Mouse (Mus musculus): ENCODE results near the gene Ttll10. TPM values are rescaled to one million over a fixed set of nuclear protein-coding genes. Genes with fewer than 3 reads are reported as not detected.

Ttll10 gene
- total RNA-seq (2021): not detected

DNA sequence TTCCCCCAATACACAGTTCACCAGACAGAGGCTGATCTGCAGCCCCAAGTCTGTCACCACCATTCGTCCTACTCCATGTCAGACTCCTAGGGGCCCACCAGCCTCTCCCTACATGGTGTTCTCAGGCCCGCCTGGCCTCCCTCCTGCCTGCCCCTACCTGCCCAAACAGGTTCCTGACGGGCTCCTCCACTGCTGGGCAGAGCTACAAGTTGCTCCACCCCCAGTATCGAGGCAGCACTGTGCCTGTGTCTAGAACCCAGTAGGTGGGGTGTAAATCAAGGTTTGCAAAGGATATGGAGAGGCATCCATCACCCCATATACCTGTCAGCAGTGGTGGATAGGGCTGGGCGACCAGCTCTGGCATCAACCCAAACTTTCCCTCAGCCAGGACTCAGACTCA lies at the start of gene Ttll10:
TSS of gene Ttll10 (minus strand) at position 154 of the 400 bp plus-strand sequence.
- no peak for DNase-seq
- intact Hi-C loops (cut with DNase I): no loop called here

GRCm38 (mm10) chr4:156103342-156103741 lies 44.1 kb upstream of the Ttll10 start:
- intact Hi-C loops (cut with DNase I): no loop called here
- DNase-seq: no peak

DNA sequence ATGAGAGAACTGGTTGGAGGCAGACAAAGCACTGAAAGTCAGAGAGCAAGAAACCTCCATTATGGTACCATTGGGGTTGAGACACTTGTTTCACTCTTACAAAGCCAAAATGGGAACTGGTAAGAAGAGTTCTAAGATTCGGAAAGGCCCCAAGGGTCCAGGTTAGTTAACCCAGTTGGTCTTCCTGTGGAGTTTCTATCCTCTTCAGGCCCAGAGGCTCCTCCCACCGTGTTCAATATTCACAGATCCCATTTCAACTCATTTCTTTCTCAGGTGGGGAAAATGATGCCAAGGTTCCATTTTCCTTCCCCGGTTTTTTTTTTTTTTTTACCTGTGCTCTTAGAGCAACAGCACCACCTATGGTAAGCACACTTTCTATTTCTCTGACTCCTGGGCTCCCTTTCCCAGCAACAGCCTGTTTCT lies 42.3 kb upstream of the Ttll10 start:
- no peak for DNase-seq
- intact Hi-C loops (cut with DNase I): no loop called here

DNA sequence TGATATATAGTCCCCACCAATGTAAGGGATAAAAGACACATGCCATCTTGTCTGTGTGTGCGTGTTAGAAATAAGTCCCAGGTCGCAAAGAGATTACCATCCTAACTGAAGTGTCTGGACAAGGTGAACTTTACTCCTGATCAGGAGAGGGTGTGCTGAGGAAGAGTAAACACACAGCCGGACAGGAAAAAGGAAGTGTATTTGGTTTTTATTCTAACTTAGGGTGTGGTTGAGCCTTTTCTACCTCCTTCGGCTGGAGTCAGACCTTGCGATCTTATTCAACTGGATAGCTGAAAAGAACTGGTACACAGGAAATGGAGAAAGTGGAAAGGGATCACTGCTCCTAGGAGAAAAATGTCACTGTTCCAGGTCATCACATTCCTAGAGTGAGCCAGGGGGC lies 41.3 kb upstream of the Ttll10 start:
- intact Hi-C loops (cut with DNase I): no loop called here
- DNase-seq: no peak

DNA sequence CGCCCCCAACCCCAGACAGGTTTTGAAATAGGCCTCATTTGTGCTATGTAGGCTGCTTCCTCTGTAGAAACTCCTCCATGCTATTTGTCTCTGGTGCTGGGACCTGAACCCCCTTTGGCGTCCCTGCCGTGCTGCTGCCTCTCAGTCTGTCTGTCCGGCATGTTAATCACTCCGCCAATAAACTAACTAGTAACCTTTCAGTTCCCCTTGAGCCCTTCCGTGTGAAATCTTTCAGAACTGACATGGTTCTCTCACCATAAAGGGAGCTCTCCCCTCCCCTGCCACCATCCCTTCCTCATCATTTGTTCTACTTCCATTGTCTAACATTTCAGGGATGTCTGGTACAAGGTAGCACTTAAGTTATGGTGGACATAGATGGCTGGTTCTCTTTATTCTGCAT lies 40.2 kb upstream of the Ttll10 start:
- intact Hi-C loops (cut with DNase I): no loop called here
- DNase-seq: no peak

DNA sequence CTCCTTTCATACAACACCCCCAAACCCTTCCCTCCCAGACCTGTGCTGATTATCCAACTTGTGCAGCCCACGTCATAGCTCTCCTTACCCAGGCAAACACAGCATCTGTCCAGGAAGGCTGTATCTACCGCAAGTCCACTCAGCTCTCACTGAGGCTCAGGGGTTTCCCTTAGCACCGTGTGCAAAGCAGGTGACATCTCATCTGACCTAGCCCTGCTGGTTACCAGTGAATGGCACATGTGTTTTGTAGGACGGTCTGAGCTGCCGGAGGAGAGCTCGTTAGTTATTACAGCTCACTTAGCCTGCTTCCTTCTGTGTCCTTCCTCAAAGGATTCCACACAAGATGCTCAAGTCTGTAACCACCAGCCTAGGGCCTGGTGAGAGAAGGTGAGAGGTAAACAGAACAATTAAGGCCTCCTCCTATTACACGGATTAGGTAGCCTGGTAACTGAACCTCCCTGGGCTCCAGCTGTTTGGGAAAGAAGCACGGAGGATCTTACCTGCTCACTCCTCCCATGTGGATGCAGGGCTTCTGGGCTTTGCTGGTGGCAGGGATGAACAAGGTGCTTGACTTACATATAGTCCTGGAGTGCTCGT lies 38.7 kb upstream of the Ttll10 start:
- DNase-seq: no peak
- intact Hi-C loops (cut with DNase I): no loop called here

DNA sequence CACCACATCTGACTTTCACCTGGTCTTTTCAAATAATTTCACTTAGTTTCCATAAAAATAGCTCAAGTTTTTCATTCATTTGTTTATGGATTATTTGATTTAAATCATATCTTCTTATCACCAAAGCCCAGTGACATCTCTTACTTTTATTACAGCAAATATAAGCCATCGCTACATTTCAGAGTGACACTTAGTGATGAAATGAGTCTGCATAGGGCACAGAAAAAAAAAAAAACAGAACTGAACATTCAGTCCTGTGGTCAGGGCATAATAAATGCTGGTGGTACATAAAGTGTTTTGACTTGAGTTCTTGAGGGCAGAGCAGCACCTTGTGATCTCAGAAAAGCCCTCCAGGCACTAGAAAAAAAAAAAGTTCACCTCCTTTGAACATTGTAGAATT lies 37.0 kb upstream of the Ttll10 start:
- intact Hi-C loops (cut with DNase I): no loop called here
- DNase-seq: no peak

DNA sequence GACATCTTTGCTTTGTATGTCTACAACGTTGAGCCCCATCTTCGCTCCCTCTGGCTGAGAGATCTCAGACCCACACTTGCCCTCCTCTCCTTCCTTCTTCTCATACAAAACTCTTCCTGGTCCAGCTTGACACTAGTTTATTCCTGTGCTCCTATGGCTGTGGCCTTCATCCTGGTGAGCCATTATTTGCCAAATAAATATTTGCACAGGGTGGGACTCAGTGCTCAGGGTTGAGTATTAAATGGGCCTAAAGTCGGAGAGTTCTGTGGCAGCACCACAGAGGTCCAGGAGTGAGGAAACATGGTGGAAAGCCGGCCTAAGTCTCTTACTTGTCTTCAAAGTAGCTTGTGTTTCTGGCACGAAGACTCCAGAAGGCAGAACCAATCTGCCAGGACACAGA lies 34.5 kb upstream of the Ttll10 start:
- intact Hi-C loops (cut with DNase I): no loop called here
- no peak for DNase-seq

DNA sequence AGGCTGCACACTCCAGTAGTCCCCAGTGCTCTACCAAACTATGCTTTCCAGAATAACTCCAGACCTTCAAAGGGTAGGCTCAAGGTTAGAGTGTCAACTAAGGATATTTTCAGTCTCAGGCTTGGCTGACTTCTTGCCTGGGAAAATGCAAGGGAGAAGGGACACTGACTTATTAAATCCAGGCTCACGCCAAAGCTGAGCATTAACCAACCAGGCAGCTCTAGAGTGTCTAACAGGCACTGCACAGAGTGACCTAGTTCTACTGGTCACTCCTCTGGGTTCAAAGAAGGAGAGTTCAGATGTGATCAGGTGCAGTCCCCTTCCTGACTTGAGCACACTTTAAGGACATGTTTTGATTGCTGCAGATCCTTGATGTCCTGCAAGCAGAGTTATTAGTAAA lies 33.6 kb upstream of the Ttll10 start:
- no peak for DNase-seq
- intact Hi-C loops (cut with DNase I): no loop called here

DNA sequence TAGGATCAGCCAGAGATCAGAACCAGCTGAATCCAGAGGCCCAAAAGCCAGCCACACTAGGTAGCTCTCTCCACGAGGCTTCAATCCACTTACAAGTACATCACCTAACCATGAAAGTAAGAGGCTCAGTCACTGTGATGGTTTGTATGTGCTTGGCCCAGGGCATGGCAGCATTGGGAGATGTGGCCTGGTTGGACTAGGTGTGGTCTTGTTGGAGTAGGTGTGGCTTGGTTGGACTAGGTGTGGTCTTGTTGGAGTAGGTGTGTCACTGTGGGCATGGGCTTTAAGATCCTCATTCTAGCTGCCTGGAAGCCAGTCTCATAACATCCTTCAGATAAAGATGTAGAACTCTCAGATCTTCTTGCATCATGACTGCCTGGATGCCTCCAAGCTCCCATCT lies 32.0 kb upstream of the Ttll10 start:
- intact Hi-C loops (cut with DNase I): no loop called here
- DNase-seq: no peak

DNA sequence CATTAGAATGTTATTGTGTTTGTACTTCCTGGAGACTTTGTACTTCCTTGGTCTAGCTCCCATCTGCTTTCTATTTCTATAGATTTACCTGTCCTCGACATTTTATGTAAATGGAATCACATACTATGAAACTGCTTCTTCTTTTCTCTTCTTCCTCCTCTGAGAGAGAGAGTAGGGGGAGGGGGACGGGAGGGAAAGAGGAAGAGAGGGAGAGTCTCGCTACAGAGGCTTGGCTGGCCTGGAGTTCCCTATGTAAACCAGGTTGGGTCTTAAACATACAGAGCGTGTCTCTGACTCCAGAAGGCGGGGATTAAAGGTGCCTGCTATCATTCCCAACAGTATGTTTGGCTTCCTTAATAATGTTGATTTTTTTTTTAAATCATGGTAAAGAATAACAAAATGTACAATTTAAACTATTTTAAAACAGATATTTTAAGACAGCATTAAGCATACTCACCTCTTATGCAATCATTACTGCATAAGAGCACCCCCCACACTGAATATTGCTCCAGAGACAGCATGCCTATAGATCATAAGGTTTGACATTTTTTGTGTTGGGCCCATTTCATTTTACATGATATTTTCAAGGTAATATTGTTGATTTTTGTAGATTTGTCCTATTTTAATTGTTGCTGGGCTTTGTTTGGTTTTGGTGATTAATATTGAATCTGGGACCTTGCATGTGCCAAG lies 28.3 kb upstream of the Ttll10 start:
- DNase-seq: no peak
- intact Hi-C loops (cut with DNase I): no loop called here

GRCm38 (mm10) chr4:156085256-156085655 lies 26.0 kb upstream of the Ttll10 start:
- intact Hi-C loops (cut with DNase I): no loop called here
- no peak for DNase-seq

DNA sequence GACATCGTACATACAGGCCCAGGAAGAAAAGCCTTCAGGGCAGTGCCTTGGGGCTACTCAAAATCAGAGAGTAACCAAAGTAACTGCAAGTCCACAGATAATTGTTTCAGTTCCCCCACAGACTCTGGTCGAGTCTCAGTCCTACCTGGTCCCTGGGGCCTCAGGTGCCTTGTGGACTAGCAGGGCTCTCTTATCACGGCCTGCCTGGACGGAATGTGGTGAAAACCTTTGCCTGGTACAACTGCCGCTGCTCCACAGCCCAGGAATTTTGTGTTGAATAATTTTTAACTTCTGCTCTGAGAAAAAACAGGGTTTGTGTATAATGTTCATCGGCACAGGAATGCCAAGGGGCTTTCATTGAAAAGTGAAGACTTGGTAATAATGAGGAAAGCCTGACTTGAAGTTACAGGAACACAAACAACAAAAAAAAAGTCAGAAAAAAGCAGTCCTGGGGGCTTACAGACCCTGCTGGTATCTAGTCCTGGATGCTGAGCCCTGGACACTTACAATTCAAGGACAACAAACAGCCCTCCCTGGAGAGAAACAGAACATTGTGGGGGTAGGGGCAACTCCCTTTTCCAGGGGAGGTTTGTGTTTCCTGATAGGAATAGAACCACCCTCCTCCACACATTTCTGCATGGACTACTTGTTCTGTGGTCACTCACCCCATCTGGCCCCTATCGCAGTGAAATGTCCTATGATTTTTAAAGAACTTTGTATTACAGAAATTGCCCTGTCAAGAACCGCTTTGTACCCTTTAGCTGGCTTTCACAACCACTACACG lies 25.1 kb upstream of the Ttll10 start:
- intact Hi-C loops (cut with DNase I): no loop called here
- DNase-seq: no peak

DNA sequence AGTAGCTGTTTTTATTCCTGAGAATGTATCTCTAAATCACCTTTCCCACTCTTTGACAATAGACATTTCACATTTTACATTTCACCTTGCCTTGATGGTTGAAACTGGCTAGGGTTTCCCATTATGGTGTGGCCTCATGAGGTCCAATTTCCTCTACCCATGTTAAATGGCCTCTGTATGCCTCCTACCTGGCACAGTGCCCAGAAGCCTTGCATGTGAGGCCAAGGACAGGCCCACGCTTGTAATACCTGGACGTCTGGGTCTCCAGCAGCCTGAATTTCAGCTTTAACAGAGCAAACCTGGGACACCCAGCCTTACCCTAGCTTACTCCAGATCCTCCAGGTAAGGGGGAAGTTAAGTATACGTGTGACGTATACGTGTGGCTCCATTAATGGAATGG lies 24.1 kb upstream of the Ttll10 start:
- peak; percentile 39 for DNase-seq
- intact Hi-C loops (cut with DNase I): no loop called here

- no peak for DNase-seq
- intact Hi-C loops (cut with DNase I): no loop called here
Measured at GRCm38 (mm10) chr4:156082621-156083234, 23.5 kb upstream of the Ttll10 start.

DNA sequence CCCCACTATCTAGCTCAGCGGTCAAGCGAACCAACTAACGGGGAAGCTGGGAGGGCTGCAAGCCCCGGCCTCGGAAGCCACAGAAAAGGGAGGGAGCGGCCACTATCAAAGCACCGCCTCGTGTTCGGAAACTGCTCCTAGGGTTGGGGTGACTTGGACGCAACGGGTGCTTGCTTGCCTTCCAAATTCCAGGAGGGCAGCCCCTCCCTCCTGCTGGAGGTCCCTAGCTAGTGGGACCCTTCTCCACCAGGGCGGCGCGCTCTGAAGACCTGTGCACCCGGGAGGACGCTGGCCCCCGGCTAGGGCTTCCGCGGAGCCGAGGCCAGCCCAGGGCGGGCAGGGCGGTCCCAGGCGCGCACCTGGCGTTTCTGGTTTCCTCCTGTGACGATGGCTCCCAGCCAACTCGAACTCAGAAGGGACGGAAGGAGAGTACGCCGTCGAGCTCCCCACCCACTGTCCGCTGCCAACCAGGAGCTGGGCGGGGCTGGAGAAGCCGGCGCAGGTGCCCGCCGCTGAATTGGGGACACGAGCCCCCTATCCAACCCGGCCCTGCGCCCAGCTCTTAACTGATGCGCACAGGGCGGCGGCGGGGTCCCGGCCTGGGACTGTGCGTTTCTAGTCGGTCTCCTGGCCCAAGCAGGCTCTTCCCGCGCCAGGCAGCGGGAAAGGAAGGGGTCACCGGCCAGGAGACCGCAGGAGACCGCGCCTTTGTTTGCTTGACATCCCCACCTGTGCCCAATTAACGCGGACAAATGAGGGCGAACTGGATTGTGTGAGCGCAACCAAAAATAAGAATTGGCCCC lies 18.5 kb upstream of the Ttll10 start:
- DNase-seq: peak; percentile 13
- intact Hi-C loops (cut with DNase I): no loop called here

- intact Hi-C loops (cut with DNase I): no loop called here
- DNase-seq: no peak
Measured at GRCm38 (mm10) chr4:156076911-156077382, 17.7 kb upstream of the Ttll10 start.

DNA sequence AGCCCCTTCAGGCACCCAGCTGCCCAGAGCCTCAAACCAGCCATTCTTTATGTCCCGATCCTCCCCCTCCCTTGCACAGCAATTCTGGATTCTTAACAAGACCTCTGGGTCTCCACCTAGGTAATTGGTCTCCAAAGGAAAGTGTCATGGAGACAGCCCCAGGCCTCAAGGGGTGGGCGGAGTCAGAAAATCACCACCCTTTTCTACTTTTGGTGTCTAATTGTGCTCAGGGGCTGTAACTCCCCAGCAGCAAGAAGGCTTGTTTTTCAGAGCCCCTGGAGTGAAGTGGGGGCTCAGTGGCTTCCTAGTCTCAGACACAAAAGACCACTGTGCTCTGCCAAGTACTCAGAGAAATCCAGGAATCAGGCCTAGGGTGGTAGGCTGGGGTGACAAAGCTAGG lies 11.5 kb upstream of the Ttll10 start:
- no peak for DNase-seq
- intact Hi-C loops (cut with DNase I): no loop called here

- intact Hi-C loops (cut with DNase I): no loop called here
- no peak for DNase-seq
Measured at GRCm38 (mm10) chr4:156070276-156070675, 11.1 kb upstream of the Ttll10 start.

- intact Hi-C loops (cut with DNase I): no loop called here
- DNase-seq: no peak
Measured at GRCm38 (mm10) chr4:156069701-156070100, 10.5 kb upstream of the Ttll10 start.
